Mouse (Mus musculus) layer of hippocampus, postnatal 10 days (tissue): ENCODE results near the gene Gm20388. TPM values are rescaled to one million over a fixed set of nuclear protein-coding genes. Genes with fewer than 3 reads are reported as not detected.

ENCODE experiments used
- DNase-seq, 2 experiments: peaks; one replicate each; pipeline ENCODE4 v3.0.0; 2021; ENCODE audit warnings: low spot score in 2 of 2
- total RNA-seq, 2 experiments: library from RNA; stranded (reverse); gene quantifications; 2 replicates each; pipeline ENCODE4 v1.2.3; 2021

Gm20388 gene
- total RNA-seq, 2 experiments from 2014 or later = not detected

DNA sequence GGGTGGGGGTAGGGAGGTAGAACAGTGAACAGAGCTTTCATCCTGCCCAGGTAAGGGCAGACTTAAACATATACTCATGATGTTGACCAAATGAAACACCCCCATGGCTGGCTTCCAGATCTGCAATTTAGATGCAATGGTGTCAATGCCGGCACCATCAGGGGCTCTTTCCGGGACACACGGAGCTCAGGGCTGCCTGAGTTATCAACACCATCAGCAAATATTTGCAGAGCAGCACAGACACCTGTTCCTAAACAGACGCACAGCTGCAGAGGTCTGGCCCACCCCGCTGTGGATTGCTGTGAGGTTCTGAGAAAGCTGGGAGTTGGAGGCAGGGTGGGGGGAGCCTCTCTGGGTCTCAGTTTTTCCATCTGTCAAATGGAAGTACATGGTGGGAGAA is 2855.5 kb downstream of the Gm20388 start:
- no peak for DNase-seq

DNA sequence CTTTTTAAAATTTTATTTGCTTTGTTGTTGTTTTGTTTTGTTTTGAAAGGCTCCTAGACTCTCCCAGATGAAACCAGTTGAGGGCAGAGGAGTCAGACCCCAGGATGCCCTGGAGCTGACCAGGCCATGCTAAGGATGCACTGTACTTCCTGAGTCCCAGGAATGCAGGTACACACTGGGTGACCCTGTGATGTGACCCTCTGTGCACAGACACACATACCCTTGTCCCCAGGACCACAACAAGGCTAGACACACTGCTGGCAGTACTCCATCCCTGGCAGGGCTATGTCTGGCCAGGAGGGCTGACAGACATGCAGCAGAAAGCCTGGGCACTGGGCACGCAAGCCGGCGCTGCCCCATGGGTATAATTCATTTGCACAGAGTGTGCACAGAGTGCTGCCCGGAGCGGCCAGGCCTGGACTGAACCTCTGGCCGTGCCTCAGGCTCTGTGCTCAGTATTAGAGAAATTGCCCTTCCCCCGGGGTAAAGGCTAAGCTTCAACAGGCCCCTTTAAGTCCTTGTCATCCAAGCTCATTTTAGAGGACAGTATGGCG is 2856.1 kb downstream of the Gm20388 start:
- no peak for DNase-seq

DNA sequence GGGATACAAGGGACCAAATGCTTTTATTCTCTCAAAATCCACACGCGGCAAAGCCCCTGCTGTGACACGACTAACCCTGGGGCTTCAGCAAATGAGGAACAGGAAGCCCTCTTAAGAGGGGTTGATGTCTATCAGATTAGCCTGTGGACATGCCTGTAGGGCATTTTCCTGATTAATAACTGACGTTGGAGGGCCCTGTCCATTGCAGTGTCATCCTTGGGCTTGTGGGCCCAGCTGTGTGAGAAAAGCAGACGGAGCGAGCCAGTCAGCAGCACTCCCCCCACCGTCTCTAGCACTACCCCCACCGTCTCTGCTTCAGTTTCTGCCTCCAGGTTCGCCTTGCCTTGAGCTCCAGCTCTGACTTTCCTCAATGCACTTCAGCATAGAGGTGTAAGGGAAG is 2856.6 kb downstream of the Gm20388 start:
- DNase-seq = no peak

DNA sequence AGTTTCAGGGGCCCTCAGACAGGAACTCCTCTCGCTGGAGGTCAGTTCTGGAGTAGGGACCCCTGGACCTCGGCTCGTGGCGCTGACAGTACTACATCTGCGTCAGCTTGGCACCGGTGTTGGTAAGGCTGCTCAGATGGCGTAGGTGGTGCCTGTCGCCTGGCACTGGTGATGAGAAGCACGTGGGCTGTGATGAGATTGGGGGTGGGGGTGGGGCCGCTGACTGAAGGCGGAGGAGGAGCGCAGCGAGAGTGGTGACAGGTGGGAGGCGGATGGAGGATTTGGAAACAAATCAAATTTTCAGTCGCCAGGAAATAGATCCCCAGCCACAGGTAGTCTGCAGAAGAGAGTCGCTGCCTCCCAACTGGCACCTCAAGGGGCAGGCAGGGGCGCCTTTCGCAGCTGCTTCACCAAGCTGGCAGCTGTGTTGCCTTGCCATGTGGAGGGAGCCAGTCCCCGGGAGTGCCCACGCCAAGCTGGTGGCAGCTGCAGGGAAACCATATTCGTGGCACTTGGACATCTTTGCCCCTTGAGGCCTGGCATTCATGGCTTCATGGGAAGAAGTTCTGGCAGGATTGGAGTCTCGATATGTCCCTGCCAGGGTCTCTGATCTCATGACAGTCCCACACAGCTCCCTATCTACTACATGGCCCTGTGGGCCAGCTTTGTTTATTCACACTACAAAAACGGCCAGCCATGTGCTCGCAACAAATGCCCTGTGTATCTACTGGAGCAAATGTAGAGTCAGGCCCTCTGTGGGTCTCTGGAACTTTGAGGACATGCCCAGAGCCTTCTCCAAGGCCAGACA is 2858.8 kb downstream of the Gm20388 start:
- DNase-seq = peak; percentile 54 to 59

DNA sequence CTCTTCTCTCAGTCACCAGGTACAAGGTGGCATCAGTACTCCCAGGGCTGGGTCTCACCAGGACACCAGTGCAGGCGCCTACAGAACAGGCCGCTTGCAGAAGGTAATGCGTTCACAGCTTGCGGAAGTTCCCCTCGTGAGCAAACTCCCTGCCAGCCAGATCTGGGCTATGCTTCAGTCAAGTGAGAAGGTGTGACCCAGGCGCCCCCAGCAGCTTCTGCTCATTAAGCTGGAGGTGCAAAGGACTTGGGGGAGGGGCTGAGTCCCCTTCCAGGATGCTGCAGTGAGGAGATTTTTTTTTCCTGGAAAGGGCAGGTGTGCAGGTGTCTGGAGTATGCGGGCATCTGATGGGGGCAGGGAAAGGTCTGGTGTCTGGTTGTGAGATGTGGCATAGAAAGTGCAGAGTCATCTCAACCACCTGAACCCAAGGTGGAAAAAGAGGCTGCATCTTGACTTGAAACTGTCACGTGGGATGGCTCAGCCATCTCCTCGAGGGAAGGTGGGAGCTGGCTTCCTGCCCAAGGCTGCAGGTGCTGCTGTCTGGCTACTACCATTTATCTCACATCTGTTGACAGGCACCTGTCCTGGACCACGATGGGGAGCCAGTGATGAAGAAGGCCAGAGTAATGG is 2861.9 kb downstream of the Gm20388 start:
- no peak for DNase-seq

DNA sequence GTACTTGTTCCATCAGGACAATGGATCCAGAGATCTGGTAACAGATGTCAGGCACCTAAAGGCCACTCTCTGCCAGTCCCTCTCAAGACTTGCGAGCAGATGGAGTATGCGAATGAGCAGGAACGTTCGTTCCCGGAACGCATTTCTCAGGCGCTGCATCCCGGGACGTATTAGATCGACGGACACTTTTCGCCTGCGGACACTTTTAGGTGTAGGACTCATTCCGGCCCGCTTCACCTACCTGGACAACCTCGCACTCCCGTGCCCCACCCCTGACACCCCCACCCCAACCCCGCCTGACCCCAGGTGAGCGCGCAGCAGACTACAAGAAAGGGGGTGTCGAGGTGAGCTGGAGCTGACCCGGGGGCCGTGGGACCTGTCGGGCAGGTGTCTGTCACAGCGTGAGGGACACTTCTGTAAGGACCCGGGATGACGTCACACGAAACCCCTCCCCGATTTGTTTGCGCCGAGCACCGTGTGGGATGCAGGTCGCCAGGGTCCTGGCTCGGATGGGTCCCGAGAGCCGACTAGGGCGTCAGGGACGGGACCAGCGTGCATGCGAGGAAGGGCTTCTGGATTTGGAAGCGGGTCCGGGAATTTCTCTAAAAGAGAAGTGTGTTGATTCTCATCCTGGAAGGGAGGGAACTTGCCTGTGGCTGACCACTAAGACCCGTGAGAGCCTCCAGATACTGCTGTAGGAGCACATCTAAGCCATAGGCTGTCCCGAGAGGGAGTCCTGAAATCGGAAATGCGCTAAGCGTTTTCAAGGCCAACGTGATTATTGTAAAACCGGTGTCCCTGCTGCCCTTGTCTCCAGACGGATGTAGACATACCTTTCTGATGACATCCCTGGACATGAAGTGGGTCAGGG is 2864.9 kb downstream of the Gm20388 start, which contains the start of gene Acsf3:
TSS of gene Acsf3 (plus strand) at position 202 of the 871 bp plus-strand sequence.
- DNase-seq = peak; percentile 78 to 84

DNA sequence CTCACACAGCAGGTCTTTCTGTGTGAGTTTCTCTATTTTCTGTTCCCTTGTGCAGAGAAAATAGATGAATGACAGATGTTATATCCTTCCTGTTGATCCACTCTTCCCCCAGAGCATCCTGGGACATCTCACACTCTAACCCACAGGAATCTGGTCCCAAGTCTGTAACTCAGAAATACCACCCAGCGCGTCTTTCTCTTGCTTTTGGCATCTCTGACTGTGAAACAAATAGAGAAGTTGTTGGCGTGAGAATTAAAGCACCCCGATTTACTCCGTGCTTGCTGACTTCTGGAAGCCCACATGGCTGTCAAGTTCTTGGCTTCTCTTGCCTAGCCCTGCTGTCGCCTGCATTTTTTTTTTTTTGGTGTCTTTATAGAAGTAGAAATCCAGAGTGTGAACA is 2867.1 kb downstream of the Gm20388 start:
- DNase-seq = no peak

DNA sequence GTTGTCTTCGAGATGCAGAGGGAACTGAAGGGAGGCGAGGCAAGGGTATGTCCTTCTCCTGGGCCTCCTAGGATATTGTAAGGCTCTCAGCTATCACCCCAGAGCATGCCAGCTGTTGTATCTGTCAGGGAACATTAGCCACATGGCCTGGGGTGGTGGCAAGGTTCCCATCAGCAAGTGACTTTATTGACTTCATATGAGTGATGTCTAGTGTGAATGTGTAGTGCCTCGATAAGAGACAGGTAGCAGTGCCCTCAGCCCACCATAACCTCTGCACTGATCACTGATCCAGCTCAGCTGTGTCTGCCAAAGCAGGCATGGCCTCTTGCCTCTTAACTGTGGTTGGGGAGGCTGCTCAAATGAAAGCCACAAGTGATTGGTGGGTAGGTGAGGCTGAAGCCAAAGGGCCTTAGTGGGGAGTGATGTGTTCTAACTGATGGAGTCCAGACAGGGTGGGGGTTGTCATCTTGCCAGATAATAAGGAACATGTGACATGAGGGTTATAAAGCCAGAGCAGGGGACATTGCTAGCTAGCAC is 2868.1 kb downstream of the Gm20388 start:
- no peak for DNase-seq

DNA sequence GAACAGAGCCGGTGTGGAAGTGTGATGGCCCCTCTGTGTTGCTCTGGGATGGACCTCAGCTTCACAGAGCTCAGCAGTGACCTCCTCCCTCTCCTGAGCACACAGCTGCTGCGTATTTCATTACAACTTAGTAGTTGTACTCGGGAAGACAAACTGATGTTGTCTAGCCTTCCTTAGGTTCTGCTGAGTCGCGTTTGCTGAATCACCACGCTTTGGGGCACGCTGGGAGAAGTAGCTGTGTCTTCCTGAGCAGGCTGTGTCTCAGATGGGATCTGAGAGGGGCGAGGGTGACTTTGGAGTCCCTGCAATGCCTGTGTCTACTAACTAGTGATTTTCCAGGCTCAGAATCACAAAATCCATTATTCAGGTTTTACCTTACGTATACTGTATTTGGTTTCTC is 2868.6 kb downstream of the Gm20388 start:
- DNase-seq = no peak

DNA sequence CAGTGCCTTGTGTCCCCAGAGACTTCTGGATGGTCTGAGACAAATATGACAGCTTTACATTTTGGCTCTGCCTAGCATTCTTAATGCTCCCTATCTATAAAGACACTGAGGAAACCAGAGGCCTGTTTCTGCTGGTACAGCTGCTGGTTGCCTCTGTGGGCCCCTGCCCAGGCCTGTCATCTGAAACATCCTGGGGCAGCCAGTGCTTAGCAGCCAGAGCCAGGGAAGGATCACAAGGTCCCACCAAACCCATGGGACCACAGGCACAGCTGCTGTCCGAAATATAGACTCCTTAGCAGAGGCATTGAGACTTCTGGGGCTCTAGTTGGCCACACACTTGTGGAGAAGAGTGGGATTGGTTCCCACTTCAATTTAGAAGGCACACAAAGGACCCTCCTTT is 2874.1 kb downstream of the Gm20388 start:
- no peak for DNase-seq

DNA sequence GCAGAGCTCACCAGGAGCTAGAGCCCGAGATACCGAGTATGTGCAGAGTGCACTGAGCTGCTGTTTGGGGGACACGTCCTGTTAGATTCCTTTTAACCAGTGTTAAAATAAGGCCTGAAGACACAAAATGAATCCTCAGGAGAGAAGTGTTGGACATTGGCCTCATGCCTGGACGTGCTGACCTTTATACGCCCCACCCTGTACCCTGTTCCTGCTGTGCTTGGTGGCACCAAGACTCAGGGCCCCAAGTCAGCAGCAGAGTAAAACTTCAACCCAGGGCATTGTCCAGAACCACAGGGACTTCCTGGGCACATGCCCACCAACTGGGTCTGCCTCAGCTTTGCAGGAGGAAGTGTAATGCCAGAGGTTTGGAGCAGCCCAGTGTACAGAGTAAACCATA is 2879.2 kb downstream of the Gm20388 start:
- no peak for DNase-seq

DNA sequence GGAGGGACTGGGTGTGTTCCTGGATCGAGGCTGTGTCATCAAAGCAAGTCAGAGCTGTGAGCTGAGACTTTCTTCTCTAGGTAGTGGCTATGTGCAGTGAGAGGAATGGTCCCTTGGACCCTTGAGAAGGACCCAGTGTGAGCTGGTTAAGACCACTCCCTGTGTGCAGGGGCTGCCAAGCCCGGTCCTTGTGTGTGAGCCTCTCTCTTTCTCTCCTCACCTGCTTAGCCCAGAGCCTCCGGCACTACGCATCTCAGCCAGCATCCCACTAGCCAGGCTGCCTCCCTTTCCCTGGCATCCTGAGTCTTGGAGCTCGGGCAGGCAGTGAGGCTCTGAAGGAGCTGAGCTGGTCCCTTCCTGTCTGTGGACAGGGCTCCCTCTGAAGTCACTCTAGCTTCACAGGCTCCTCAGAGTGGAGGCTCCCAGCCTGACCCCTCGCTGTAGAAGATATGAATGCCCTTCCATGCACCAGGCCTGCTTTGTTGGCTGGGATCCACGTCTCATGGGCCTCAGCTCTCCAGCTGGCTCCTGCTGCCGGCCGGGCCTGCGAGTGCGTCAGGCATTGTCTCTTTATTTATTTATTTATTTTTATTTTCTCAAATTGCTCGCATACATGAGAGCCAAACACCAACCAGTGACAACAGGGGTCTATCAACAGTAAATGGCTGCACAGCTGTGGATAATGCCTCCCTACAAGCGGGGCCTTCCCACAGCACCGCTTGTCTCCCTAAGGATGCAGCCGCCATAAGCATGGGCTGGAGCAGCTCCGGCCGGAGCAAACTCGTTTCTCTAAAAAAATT is 2882.9 kb downstream of the Gm20388 start:
- DNase-seq = peak; percentile 50 to 63

DNA sequence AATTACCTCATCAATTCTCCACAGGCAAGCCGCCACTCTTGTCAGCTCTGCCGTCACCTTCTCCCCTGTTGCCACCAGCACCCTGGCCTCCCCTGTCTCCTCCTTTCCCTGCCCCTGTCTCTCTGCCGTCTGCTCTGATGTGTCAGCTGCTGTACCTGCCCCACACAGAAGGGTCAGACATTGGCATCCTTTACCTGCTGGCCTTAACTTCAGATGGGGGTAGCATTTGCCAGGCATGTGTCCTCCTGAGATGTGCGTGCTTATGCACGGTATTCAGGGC is 2883.5 kb downstream of the Gm20388 start:
- no peak for DNase-seq

DNA sequence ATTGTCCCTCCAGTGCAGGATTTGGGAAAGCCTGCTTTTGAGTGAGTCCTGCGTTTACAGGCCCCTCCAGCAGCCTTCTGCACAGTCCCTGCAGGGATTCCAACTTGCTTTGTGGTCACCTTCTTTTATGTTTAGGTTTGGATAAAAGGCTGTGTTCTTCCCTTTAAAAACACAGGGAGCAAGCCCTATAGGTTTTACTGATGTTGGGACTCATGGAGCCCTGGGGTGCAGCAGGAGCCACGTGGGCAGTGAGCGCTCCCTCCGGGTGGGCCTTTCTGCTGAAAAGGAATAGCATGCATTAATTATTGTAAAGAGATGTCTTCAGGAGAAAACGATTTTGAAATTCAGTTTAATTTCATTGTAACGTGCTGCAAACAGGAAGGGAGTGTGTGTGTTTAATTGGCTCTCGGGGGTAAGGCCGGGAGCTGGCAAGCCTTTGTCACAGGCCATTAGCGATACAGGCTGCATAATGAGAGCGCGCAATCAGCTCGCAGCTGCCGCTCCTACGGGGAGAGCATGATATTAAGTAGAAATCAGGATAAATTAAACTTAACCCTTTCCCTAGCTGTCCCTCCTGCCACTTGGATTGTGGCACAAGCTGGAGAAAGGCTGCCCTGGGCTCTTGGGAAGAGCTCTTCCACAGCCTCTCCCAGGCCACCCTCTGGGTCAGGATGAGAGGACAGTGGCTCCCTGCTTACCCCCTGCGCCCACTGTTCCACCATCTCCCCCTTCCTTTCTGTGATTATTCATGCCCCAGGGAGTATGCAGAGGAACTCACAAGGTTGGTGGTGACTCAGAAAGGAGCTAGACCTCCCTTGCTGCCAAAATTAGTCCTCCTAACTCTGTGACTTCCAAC is 2893.5 kb downstream of the Gm20388 start:
- peak in 1 of 2 experiments; percentile 41 for DNase-seq

DNA sequence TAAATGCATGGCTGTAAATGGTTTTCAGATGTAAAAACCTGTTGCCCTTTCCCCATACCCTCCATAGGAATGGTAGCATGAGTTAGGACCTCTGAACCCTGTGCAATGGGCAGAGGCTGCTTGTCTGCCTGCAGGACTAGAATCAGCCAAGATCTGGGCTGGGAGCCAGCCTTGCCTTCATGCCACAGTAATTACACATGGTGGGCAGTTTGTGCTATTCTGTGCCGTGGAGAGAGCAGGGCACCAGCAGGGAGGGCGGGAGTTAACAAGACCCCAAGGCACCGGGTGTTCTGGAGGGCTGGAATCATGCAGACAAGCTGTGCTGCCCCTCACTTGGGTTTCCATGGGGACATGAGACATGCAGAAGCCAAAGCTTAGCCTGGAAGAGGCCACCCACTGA is 2894.7 kb downstream of the Gm20388 start:
- peak; percentile 56 to 61 for DNase-seq

DNA sequence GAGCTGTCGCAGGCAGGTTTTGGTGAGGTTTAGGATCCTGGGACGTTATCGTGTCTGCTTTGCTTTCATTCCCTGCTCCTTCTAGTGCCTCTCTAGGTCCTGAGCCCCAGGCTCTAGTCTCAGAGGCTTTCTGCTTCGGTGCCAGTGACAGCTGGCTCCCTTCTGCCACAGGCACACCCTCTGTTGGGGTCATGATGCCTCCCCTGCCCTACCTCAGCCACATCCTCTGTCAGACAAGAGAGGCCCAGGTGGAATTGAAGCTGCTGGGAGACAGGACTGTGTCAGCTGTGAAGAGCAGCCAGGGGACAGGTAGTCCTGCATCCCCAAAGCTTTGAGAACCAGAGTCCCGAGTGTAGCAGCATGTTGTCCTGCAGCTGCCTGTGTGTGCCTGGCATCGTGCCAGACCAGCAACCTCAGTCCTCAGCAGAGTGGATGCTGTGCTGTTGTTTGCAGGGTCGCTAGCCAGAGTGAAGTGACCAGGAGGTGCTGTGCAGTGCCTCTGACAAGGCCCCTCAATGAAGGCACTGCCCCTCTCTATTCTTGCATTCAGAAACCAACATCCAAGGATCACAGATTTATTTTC is 2896.4 kb downstream of the Gm20388 start:
- DNase-seq = peak in 1 of 2 experiments; percentile 25

DNA sequence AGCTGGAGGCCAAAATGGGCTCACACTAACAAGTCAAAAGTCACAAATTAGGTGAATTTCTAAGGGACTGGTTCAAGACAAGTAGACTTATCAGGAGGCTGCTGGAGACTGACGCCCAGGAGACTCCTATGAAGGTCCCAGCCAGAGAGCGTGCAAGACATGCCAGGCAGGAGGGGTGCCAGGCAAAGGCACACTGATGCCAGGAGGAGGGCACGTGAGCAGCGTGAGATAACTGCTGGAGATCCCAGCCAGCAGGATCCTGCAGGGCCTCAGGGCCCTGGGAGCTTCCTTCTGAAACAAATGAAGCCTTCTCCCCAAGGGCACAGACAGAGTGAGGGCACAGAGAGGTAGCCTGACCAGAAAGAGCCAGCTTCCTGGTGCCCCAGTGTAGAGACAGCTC is 2897.3 kb downstream of the Gm20388 start:
- DNase-seq = peak in 1 of 2 experiments; percentile 30

DNA sequence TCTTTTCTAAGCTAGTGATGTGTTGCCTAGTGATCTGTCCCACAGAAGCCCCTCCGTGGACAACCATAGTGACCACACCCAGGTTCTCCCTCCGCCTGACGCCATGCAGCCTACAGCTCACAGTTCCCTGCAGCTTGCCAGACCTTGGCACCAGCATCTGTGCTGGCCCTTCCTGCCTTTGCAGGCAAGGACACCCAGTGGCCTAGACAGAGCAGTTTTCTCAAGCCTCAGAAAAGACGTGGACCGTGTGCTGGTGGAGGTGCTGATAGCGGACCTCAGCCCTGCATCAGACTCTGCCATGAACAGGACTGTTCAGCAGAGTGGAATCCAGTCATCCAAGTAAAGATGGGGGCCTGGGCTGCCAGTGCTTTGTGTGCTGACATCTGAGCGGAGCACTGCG is 2899.7 kb downstream of the Gm20388 start:
- DNase-seq = no peak

DNA sequence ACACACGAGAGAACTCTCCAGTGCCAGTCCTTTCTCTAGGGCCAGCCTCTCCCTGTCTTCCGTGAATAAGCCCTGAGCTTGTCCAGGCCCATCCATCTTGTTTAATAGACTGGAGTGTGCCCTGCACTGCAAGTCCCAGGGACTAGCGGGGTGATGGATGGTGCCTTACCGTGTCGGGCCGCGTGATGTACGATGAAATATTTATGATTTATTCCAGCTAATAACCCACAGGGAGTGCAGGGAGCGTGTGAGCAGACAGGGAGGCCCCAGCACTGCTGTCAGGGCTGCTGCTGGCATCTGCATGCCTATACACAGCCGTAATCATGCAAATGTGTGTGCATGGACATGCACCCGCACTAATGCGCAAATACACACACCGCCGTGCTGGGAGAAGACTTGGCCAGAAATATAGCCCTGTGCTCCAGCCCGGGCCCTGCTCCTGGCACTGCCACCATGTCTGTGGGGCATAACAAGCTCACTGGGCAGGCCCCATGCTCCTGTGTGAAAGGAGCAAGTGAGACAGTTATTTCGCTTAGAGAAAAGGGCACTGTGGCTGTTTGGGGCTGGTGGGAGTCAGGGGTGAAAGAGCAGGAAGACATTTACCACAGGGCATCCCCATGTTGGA is 2901.3 kb downstream of the Gm20388 start:
- DNase-seq = peak in 1 of 2 experiments; percentile 16
